Comparison of ENCODE assay signal across 11 mouse cellular contexts in genomic region chr8:117085521-117085920, GRCm38 (mm10). TPM values are rescaled to one million over a fixed set of nuclear protein-coding genes. Genes with fewer than 3 reads are reported as not detected.
A peak's percentile ranks its signal among the peaks of the same experiment; 100 is the strongest.
DNase-seq lines count a peak whose midpoint lies in the region; ATAC-seq and TF ChIP-seq lines count a peak whose summit lies in the region.
"Had no signal": no experiment of that assay in that cellular context is flagged by ENCODE, and none has a peak within 500 bp of the region (broad histone marks: within the 10 kb centered on the region; RNA-seq: fewer than 3 reads in every experiment).

No protein-coding gene starts in this region.

- no peaks in the 10 kb centered on the region for H3K4me1 ChIP-seq in kidney, postnatal 0 days (replicated peaks; ENCODE audit: insufficient read depth, low read length)
- no peaks in the 10 kb centered on the region for H3K4me1 ChIP-seq in intestine, embryonic 16.5 days (ENCODE audit: control insufficient read depth, insufficient read depth, low read length)
- H3K4me1 ChIP-seq: forebrain, embryonic 10.5 days had no signal

- no peak overlapping the region for H3K9ac ChIP-seq in kidney, postnatal 0 days (ENCODE audit: low read depth, low read length)
- H3K9ac ChIP-seq in intestine, embryonic 16.5 days (ENCODE audit: low read depth, low read length) = no peak overlapping the region

- H3K4me3 ChIP-seq in kidney, postnatal 0 days (replicated peaks; ENCODE audit: low read depth, low read length) = no peak overlapping the region
- no peak overlapping the region for H3K4me3 ChIP-seq in intestine, embryonic 16.5 days (ENCODE audit: low read length)
- no peak overlapping the region for H3K4me3 ChIP-seq in gastrocnemius, adult 2 months
- H3K4me3 ChIP-seq: forebrain, embryonic 10.5 days; hindbrain, embryonic 10.5 days had no signal

- DNase-seq in kidney, postnatal 0 days (ENCODE audit: low spot score) = peak; percentile 25
- DNase-seq in kidney, adult 18-20 months = no peak
- DNase-seq in c-Kit-positive CD71-positive TER-119-negative erythroid progenitor cells, embryonic 14.5 days (ENCODE audit: low read depth) = peak; percentile 85
- no peak for DNase-seq in gastrocnemius, adult 2 months
- no peak for DNase-seq in thymus, postnatal 10 days (ENCODE audit: low spot score in 2 of 2)
- DNase-seq: cerebellum, adult 11-12 months; thymus, adult 2 months had no signal

- no peaks in the 10 kb centered on the region for H3K9me3 ChIP-seq in kidney, postnatal 0 days (replicated peaks; ENCODE audit: low read length)
- no peaks in the 10 kb centered on the region for H3K9me3 ChIP-seq in intestine, embryonic 16.5 days (ENCODE audit: control insufficient read depth, low read length)
- H3K9me3 ChIP-seq: forebrain, embryonic 10.5 days; hindbrain, embryonic 10.5 days had no signal

- no peak overlapping the region for H3K27ac ChIP-seq in kidney, postnatal 0 days
- no peak overlapping the region for H3K27ac ChIP-seq in intestine, embryonic 16.5 days (ENCODE audit: low read length)
- H3K27ac ChIP-seq in gastrocnemius, adult 2 months = no peak overlapping the region
- H3K27ac ChIP-seq: forebrain, embryonic 10.5 days; hindbrain, embryonic 10.5 days had no signal

- intact Hi-C loops in gastrocnemius, adult 2 months (cut with DNase I) = no loop called here

- WGBS in kidney, postnatal 0 days = 48% methylated on average over 8 of the region's 8 CpGs
- WGBS in intestine, embryonic 16.5 days = 37% methylated on average over 8 of the region's 8 CpGs

- H3K27me3 ChIP-seq in kidney, postnatal 0 days (ENCODE audit: insufficient read depth, low read length) = no peaks in the 10 kb centered on the region
- H3K27me3 ChIP-seq in intestine, embryonic 16.5 days (replicated peaks; ENCODE audit: control insufficient read depth, insufficient read depth, low read length) = no peaks in the 10 kb centered on the region

- H3K4me2 ChIP-seq in kidney, postnatal 0 days (ENCODE audit: low read length) = no peak overlapping the region
- no peak overlapping the region for H3K4me2 ChIP-seq in intestine, embryonic 16.5 days (ENCODE audit: low read depth, low read length)

- ATAC-seq in kidney, postnatal 0 days (replicated peaks; ENCODE audit: low FRiP score, low read depth) = no peak
- ATAC-seq in intestine, embryonic 16.5 days = peak; percentile 77
- ATAC-seq in megakaryocyte-erythroid progenitor cell, adult 5-6 weeks (replicated peaks; ENCODE audit: low FRiP score, low TSS enrichment, poor library complexity, severe bottlenecking) = peak; percentile 77

- no peaks in the 10 kb centered on the region for H3K36me3 ChIP-seq in kidney, postnatal 0 days (ENCODE audit: insufficient read depth, low read length)
- no peaks in the 10 kb centered on the region for H3K36me3 ChIP-seq in intestine, embryonic 16.5 days (ENCODE audit: control insufficient read depth, insufficient read depth, low read length)
- H3K36me3 ChIP-seq: forebrain, embryonic 10.5 days; hindbrain, embryonic 10.5 days had no signal

- TF ChIP-seq CTCF in kidney, postnatal 0 days (IDR thresholded peaks at IDR 0.05; ENCODE audit: low read depth) = no peak
- TF ChIP-seq CTCF in gastrocnemius, adult 2 months (IDR thresholded peaks at IDR 0.05) = no peak

RNA-seq across cellular contexts. Expression of gene Pkd1l2, which starts 3.3 kb away (rescaled TPM):
- not detected in 2 replicates for polyA plus RNA-seq in kidney, postnatal 0 days (2015; fragmentation: Nextera tagmentation; extraction: Ambion mirVana)
- polyA plus RNA-seq in intestine, embryonic 16.5 days (2015; fragmentation: Nextera tagmentation; extraction: Ambion mirVana) = 0.18 and 0.28 TPM in 2 replicates
- 0.42 TPM in 1 of 2 replicates, not detected in the other for total RNA-seq in megakaryocyte-erythroid progenitor cell, adult 5-6 weeks (2014; fragmentation: Nextera tagmentation)
- total RNA-seq in megakaryocyte-erythroid progenitor cell, adult 5-6 weeks (2017) = not detected in 2 replicates
- under 1 TPM; 0.06 to 0.13 TPM for total RNA-seq in gastrocnemius, adult 2 months (2021)
- polyA plus RNA-seq: forebrain, embryonic 10.5 days; hindbrain, embryonic 10.5 days had no signal

RNA-seq across cellular contexts. Expression of gene Bco1, which starts 10.1 kb away (rescaled TPM):
- polyA plus RNA-seq in kidney, postnatal 0 days (2015; fragmentation: Nextera tagmentation; extraction: Ambion mirVana) = 0.16 and 0.27 TPM in 2 replicates
- 1.2 TPM in 2 replicates for polyA plus RNA-seq in intestine, embryonic 16.5 days (2015; fragmentation: Nextera tagmentation; extraction: Ambion mirVana)
- total RNA-seq in megakaryocyte-erythroid progenitor cell, adult 5-6 weeks (2014; fragmentation: Nextera tagmentation) = 1.8 TPM in 1 of 2 replicates, not detected in the other
- total RNA-seq in megakaryocyte-erythroid progenitor cell, adult 5-6 weeks (2017) = 0.08 and 0.09 TPM in 2 replicates
- total RNA-seq in gastrocnemius, adult 2 months (2021) = not detected

Comparison
In these comparisons a context has a peak if more than half of its experiments do, and no peak if none do; other contexts are left out.
1. DNase-seq: peak in kidney, postnatal 0 days (single experiment) and c-Kit-positive CD71-positive TER-119-negative erythroid progenitor cells, embryonic 14.5 days (single experiment); none in kidney, adult 18-20 months (single experiment), gastrocnemius, adult 2 months (single experiment) and thymus, postnatal 10 days (0 of 2).